Mouse (Mus musculus) liver (tissue): ENCODE measurements around the gene Snrpb2.

ENCODE experiments used
- DNase-seq: peaks from one replicate; pipeline ENCODE4 v3.0.0-alpha.2; 2020; ENCODE audit warnings: mixed read lengths

Gene Snrpb2

DNA sequence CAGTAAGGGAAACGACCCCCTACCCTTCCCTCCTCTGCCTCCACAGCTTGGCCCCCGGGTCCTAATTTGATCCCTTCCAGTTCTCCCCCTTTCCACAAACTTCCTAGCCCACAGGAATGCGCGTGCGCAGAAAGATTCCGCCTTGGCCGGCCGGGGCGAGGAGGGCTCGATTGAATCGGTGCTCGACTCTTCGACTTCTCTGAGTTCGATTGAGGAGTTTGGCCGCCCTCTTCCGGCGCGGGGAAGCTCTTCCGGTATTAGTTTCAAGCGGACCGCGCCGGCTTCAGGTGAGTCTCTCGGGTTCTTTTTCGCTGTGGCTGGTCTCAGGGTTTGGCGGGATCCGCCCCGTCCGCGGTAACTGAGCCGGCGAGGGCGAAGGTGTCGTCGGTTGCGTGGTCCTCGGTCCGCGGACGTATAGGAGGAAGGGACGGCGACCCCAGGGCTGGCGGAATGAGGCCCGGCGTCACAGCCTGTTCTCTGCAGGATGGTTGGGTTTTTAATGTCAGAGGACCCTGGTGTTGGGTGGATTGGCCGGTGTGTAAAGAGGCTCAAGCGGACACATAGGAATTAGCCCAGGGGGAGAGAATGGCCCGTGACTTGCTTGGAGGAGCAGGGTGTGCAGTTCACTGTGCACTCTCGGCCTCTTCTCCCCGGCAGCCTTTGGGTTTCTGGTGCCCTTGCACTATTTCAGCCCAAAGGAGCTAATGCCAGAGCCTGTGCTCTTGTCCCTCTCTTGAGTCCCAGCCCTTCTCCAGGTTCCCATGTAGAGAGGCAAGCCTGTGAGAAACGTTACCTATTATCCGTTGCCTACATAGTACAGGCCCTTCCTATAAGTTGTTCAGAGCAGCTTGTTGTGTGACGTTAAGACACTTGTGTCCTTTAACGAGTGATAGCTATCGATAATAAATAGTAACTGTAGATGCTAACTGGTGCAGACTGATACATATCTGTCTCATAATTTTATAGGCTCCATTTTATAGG is at the start of gene Snrpb2:
Snrpb2 (plus strand) TSS at position 228 of the 981 bp plus-strand sequence.
- peak; percentile 88 for DNase-seq

DNA sequence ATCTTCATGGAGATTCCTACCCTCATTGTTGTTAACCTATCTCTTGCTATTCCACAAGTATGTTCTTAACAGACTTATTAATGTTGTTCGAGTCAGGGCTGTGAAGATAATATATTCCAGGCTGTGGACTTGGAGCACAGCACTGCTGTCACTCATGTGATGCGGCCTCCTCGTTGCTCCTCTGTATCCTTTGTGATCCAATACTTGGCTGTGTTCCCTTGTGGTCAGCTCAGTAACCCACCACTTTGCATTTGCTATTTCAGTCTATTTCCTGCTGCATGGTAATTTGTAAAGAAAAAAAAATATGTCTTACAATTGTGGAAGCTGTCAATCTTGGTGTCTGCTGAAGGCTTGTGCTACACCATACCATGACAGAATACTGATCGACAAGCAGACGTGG is 49.8 kb upstream of the Snrpb2 start:
- no peak for DNase-seq

DNA sequence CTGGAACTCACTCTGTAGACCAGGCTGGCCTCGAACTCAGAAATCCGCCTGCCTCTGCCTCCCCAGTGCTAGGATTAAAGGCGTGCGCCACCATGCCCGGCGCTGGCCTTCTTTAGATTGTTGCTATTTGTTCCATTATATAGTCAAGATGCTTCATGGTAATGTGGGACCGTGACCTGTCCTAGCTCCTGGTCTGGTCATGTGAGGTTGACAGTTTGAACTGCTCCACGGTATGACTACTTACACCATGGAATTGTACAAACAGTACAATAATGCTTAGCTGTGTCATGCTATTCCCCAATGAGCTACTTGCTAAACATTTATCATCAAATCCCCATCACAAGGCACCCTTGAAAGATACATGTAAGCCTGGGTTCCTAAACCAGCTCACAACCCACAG is 44.8 kb upstream of the Snrpb2 start:
- DNase-seq: no peak

DNA sequence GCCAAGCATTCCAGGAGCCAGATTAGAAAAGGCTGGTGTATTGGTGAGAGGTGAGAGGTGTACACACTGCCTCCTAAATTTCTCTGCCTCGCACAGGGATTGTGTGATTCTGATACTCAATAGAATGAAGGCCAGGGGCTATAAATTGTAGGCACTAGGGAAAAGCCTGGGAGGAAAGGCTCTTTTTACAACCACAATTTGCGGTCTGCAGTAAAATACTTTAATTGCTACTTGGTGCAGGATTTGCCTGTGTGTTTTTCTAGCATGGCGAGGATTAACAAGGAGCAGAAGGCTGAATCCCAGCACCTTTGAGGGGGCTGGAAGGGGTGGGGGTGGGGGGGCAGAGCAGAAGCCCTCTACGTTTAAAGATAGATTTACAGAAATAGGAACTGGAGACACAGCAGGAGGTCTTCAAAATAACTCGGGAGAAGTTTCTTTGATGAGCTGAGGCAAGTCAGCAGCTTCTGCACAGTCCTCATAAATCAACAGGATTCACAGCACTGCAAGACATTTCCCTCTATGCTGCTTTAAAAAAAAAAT is 44.2 kb upstream of the Snrpb2 start:
- no peak for DNase-seq

DNA sequence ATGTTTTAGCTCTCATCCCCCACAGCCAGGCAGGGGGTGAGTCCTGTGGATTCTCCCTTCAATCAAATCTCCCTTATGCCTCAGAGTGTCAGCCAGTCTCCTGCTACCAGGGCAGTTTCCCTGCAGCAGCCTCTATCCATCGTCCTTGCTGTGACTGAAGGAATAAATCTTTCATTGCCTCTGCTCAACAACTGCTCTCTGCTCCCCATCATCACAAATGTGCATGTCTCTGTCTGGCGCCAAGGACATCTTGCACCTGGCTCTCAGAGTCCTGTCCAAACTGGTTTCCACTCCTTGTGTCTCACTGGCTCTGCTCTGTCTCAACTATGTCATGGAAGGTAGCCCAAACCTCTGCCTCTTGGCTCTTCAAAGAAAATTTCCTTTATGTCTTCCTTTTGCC is 43.1 kb upstream of the Snrpb2 start:
- DNase-seq: no peak

DNA sequence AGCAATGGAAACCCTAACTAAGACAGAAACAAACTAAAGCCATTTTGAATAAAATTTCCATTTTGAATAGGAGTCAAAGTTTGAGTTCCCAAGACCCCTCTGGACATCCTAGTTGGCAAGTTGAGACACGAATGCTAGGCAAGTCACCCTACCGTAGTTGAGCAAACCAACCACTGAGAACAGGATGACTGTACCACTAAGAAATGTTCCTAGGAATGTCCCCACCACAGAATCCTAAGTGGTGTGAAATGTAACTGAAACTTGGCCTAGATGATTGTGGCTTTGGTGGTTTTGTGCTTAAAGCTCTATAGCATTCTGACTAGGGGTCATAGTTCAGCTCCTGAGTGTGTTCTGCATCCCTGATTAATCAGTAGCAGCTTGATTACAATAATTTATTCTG is 39.5 kb upstream of the Snrpb2 start:
- no peak for DNase-seq

DNA sequence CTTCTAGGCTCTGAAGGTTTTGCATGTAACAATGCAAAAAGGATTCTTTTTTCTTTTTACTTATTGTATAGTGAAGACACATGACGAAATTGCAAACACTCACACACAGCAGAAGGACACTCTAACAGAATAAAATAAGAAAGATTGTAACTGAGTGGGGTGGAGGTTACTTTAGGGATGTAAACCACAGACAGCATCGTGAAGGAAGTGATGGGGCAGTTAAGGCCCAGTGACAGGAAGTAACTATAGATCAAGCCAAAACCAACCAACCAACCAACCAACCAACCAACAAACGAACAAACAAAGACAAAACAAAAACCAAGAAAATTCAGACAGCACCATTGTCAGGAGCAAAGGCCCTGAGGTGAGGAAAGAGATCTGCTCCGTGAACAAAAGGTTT is 38.6 kb upstream of the Snrpb2 start:
- DNase-seq: no peak

DNA sequence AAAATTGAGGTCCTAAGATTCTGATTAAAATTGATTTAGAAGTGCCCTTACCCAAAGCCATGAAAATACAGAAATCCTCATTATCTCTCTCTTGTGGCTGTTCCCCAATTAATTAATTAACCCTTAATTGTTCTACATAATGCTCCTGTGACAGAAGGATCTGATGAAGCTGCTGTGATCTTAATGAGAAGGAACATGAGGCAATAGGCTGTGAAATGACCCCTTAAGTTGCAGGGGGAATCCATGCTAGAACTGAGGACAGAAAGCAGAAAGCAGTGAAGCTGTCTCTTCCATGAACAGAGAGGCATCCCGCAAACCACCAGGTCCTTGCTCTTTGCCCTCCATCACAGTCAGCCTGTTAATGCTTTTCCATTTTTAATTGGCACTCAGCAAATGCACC is 31.6 kb upstream of the Snrpb2 start:
- no peak for DNase-seq

DNA sequence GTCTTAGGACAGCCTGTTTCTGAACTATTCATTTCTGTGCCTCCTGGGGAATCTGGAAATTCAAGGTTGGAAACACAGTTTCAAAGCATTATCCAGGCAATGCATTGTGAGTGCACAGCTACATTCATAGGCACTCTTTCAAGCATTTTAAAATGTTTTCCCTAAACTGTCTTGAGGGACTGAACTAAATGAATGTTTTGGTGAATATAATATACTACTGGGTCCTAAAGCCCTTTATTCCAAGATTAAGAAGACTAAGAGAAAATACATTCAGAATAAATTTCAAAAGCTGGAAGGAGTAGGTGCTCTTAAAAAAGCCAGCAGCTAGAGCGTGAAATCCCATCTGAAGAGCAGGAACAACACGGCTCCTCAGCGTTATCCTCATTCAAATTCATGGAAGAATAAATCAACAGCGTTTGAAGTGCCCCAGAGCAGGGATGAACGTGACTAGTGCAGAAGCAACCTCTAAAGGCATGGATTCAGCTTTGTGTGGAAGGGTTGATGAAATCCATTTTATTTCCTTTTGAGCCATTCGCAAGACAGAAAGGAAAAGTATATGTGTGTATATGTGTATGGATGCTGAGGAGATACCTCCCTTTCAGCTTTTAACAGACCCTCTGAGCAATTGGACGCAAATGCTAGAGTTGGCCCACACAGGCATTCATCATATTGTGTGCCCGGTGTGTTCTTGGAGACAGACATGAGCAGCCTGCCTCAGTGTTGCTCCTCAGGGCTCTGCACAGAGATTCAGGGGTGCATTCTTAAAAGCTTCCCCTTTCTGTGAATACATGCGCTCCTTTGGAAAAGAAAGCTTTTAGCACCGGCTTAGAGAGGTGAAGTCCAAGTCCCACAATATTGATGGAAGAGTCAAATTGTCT is 30.2 kb upstream of the Snrpb2 start:
- DNase-seq: no peak

DNA sequence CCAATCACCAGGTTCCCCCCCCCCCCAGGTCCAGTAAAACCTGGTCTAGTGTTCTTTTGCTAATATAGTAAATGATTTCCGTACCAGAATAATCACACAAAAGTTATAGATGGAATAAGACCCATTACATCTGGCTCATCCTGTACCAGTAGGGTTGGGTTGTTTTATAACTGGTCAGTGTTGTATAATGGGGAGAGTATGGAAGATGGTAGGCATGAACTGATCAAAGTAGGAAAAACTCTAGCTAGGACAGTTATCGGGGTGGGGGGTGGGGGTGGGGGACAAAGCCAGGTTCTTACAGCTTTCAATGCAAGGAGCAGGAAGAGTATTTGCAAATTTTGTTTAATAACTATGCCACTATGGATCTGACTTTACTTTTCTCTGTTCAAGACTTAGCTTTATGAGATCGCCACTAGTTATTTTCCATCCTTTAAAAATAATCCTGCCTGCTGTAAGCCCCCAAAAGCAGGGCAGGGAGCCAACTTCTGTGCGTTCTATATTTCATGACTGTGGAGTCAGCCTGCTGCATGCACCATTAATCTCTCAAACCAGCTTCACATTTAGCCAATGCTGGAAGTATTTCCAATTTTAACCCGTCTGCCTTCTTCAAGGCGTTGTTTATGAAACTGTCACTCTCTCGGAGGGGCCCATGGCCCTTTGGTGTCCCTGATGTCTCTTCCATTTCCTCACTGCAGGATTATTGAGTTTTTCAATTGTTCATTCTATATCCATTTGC is 28.3 kb upstream of the Snrpb2 start:
- DNase-seq: peak; percentile 10

DNA sequence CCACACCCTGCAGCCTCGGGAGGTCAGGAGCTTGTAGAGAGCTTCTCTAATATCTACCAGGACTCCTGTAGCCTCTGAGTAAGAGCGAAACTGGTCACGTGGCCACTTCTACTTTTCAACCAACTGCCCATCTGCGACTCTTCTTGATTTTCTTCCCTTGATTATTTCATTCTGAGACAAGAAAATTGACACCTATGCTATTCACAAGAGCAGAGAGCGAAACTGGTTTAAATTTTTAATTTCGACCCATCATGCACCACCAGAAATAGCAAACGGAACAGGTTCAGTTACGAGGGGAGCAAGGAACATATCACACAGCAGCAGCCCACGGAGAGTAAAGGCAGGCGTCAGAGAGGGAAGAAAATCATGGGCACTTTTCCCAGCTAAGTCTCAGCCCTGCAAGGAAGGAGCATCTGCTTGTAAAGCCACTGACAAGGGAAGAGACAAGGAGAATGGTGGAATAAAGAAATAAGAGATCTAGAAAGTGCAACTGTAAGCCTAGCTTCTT is 27.7 kb upstream of the Snrpb2 start:
- DNase-seq: no peak

DNA sequence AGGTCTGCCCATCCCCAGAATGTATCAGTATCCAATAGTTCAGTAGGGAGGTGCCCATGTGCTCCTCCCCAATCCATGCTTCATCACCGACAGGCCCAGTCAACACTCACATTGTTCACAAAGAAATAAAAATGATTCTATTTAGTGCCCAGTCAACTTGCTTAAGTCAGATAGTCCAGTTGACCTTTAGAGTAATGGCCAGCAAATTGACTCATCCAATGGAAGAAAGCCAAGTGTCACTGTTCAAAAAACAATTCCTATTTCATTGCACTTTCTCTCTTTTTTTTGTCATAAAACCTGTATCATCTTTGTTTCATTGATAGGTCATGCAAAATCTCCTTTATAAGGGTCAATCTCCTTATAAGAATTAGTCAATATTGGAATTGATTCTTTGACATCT is 21.2 kb upstream of the Snrpb2 start:
- DNase-seq: no peak

DNA sequence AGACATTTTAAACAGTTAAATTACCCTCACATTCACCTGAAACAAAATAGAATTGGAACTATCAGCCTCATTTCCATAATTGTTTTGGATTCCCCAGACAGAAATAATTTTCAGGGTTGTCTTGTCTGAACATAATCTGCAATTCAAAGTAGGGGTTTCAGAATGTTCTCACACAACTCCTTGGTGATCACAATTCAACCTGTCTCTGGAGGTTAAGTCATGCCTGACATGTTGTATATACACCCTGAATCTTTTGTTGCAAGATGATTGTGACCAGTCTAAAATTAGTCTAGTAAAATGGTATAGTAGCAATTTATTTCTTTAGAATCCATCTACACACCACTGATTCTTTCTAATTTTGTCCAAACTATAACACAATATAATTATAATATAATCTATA is 7.6 kb upstream of the Snrpb2 start:
- no peak for DNase-seq

DNA sequence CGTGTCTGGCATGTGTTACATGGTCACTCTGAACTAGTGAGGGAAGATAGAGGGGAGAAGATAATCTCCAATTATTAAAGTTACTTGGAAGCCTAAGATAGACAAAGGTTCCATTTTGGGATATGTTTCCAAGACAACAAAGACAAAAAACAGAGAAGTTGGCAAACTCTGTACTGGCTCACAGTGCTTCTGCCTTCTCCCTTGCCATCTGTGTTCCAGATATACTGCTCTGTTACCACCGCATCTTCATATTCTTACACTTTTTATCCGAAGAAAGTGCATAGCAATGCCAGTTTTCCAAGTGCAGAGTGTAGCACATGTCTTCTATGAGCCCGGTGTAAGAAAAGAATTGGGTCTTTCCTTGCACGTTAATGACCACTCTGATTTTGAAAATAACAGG is 6.1 kb upstream of the Snrpb2 start:
- DNase-seq: no peak

DNA sequence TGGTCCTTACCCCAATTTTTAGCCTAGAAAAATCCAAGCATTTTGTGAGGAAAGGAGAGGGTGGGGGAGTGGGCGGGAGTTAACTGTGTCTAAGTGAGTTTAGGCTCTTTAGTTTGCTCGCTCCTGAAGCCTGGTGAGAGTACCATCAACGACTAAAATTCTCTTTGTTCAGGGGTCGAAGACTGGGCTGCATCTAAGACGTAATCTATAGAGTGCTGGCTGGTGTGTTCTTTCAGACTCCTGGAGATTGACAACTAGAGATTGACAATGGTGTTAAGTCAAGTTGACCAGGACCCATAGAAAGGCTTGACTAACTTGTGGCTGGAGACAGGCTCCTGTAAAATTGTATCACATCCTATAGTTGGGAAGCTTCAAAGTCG is 417 bp upstream of the Snrpb2 start:
- no peak for DNase-seq

DNA sequence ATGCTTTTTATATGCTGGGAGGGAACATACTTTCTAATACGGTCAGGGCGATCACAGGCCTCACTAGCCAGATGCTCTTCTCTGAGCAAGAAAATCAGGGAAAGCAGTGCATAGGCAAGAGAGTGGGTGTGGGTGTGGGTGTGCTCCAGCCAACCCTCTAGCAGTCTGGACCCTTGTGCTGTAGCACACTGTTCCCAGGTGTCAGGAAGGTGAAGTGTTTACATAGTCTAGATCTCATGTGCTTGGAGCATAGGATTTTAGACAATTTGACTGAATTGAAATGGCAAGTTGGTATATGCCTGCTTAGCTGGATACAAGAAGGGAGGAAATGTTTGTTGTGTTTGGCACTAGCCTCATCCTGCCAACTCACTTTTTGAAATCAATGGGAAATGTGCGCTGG is 3.1 kb downstream of the Snrpb2 start:
- DNase-seq: no peak

DNA sequence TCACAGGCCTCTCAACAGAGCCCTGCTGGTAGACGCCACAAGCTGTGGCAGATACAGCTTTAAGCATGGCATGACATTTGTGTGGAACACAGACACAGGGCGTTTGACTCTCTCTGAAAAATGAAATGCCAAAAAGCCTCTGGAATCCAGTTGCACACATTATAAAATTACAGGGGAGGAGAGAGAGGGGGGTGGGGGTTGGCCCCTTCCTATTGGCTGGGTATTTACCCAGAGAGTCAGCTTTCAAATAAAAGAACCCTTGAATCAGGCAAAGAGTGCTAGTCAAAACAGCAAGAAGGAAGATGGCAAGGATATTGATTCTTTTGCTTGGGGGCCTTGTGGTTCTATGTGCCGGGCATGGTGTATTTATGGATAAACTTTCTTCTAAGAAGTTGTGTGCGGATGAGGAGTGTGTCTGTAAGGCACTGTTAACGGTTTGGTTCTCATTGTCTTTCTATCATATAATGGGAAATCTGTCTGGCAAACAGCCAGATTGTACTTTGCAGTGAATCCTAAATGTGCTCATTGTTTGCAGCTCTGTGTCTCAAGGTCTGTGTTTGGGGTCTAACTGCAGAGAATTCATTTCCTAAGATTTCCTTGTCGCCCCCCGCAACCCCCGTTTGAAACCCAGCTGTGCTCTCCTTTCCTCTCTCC is 15.5 kb downstream of the Snrpb2 start, which contains the start of gene Otor:
Otor (plus strand) TSS at position 276 of the 654 bp plus-strand sequence.
- DNase-seq: no peak

DNA sequence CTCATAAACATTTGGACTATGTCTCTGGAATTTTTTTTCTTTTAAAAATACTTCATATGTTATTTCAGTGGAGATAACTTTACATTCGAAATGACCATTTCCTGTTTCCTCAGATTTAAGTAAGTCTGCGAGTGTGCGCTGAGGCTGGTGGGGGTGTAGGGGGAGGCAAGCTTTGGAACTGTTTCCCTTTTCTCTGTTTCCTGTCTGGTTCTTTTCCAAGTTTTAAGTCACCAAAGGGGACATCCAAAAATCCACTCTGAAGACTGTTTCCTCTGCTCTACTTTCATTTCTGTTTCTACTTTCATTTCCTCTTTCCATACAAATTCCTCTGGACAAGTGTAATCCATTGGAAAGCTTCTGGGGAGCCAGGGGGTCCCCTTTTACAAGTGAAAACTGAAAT is 18.9 kb downstream of the Snrpb2 start:
- DNase-seq: no peak

DNA sequence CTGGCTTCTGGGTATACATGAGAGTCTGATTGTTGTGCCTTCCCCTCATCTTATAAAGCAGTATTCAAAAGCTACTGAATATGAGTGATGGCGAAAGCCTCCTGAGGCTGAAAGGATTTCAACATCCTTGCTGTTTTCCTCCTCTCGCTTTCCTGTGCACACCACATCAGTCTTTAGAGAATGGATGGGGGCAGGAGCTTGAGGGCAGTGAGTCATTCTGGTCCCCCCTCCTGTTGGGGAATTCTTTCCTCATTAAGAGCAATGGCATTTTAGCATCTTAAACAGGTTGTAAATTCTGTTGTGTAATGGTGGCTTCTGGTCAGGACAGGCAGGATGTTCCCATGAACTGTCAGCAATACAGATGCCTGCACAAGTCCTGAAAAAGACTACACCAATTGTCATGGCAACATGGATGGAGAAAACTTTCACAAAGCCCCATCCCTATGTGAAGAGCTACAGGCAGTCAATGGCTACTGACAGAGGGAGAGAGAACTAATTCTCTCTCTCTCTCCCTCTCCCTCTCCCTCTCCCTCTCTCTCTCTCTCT is 22.1 kb downstream of the Snrpb2 start:
- no peak for DNase-seq

DNA sequence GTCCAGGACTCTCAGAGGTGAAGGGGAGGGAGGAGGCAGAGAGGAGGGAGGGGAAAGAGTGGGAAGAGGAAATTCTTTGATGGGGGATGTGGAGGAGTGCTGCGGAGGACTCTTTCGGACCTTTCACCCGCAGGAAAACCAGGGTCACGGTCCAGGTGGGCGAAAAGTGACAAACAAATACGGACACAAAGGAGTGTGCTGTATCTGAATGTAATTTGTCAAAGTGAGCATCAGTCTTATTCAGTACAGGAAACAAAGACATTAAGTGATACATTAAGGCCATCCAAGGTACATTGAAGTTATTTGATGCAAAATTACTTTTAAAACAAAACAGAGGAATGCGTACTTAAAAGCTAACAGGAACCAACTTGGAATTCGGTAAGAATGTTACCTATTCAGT is 27.0 kb downstream of the Snrpb2 start:
- no peak for DNase-seq

DNA sequence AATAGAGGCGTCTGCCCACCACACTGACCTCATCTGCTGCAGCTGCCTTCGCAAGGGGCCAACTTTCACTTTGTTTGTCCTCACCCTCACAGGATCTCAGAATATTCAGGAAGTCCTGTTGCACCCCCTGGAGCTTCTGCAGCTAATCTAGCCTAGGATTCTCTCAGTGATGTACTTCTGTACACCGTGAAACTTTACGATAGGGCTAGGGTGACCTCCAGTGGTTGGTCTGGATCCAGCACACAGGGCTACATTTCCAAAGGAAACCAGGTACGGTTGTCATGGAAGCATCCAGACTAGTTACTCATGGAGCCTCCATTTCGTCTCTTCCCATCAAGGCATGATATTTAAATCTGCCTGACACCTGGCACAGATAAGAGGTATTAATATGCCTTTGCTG is 30.9 kb downstream of the Snrpb2 start:
- DNase-seq: peak; percentile 27

DNA sequence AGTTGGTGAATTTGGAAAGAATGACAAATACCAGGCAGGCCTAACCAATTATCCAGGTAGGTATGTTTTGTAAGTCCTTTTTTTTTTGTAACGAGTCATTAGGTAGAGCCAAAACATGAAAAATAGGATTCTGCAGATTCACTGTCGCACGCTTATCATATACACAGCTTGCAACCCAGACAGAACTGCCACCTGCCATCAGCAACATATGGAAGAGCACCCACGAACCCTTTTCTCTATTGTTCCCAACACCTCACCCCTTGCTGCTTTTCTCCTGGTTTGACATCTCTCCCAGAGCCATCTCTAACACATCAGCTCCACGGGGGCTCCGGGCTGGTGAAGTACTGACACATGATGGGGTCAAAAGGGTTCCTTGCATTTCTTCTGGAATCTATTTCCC is 31.9 kb downstream of the Snrpb2 start:
- DNase-seq: no peak
